Mouse (Mus musculus) cerebellum, postnatal 36 days (tissue): ENCODE data around the gene Birc2.
"Not testable (repeated sequence)": the region's sequence is repeated elsewhere in the genome, so short reads cannot be mapped to it uniquely, and the experiment has no call there.

Experiments
- DNase-seq, 2 experiments: peaks; one replicate each; pipeline ENCODE4 v3.0.0; 2021 to 2022; ENCODE audit warnings: mixed read lengths in 2 of 2

Birc2 gene

DNA sequence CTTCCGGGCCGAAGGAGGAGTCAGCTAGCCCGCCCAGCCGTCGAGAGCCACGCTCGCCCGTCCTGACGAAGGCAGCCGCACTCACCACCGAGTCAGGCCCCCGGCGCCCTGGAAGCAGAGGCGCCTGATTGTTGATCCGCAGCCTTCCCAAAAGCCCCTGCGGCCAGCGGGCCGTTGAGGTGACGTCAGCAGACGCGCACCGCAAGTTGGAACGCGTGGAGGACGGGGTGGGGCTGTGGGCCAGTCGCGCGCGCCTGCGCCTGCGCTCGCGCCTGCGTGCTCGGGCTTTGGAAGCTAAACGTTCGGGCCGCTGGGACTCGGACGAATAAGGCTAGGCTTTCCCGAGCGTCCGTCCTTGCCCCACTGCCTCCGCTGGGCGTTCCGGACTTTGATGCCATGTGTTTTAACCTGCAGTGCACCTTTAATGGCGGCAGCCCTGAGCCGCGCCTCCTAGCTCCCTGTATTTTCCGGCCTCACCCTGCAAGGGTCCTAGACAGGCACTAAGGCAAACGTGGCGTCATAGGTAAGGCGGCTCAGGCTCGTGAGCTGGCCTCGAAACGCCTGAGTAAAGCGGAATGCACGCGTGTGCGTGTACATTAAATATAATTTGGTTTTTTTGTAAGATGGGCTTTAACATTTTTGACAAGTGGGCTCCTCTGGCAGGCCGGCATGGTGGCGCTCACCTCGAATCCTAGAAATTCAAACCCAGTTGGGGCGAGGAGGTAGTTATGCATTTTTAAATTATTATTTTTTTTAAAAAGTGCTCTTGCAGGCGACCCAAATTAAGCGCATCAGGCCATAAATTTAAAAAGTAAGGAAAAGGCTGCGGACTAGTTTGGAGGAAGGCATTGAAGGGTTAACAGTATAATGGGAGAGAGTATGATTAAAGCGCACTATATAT, at the start of gene Birc2:
Gene Birc2 (minus strand): TSS at position 160 of the 901 bp plus-strand sequence.
- DNase-seq: peak; percentile 96

DNA sequence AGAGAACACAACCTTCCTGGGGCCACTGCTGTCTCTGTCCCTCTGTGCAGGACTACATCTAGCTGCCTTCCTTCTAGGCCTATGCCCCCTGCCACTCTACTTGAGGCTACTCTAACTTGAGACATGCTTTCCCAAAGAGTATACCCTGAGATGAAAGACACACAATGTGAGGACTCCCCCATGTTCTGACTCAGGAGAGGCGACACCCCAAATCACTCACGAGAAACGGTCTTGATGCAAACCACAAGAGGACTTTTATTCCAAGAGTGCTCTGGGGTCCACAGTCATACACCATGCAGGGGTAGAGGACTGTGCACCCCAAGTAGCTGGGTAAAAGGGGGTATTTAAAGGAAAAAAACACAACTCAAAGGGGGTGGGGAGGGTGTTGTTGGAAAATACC, 47.5 kb upstream of the Birc2 start:
- DNase-seq: no peak

DNA sequence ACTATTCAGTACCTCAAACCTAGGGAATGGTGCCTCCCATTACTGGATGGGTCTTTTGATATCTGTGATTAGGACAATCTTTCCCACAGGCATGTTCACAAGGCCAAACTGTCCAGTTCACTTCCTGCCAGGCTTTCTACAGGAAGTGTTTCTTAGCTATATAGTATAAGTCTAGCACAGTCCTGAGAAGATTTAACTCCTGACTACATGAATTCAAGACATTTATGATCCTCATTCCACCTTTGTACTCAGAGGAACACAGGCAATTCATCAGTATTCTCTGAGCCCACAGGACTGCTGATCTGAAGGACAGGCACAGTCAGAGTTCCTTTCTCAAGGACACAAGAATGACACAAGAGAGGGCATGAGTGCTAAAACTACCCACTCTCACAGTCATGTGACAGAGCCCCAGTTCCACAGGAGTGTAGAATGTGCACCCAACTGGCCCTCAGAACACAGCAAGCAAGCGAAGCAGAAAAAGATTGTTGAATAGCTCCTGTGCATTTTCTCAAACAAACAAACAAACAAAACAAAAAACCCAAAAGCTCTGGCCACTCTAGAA, 45.5 kb upstream of the Birc2 start:
- DNase-seq: no peak

DNA sequence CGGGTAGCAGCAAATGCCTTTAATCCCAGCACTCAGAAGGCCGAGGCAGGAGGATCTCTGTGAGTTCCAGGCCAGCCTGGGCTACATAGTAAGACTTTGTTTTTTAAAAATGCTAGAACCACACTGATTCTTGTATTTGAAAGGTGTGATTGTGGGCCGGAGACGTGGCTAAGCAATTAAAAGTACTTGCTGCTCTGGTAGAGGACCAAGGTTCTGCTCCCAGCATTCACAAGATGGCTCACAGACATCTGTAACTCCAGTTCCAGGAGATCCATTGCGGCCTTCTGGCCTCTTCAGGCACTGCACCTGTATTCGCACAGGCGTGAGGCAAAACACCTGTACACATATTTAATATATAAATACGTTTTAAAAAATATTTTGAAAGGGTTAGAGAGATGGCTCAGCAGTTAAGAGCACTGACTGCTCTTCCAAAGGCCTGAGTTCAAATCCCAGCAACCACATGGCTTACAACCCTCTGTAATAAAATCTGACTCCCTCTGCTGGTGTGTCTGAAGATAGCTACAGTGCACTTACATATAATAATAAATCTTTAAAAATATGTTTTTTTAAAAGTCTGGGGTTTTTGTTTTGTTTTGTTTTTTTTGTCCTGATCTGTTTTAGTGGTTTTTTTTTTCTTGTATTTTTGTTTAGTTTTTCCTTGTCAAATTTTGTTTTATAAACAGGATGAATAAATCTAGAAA, 36.8 kb upstream of the Birc2 start:
- DNase-seq: no peak

DNA sequence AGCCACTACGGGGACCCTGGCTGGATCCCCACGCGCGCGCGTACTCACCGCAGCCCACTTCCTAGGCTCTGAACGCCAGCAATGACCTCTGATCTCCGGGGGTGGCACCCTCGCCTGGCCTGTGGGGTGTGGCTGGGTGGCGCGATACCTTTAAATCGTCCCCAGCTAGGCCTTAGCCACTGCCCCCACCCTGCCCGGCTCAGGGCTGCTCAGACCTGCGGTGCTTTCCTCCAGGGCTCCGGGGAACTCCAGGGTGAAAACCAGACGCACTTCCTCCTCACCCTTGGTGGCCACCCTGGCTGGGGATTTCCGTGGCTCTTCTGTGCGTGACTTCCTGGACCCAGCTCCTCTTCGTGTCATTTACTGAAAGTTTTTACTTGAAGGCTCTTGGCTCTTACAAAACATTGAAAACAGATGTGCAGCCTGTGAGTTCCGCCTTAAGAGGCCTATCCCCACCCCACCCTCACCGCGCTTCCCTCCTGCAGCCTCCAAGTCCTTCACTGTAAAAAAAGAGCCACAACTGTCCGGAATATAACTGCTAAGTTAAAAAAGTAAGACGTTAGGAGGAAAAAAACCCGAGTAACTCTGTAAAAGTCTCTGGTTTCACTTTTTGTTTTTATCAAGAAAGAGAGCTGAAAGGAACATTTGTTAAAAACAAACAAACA, 36.0 kb upstream of the Birc2 start, which contains the start of gene Birc3:
Gene Birc3 (minus strand): TSS at position 412 of the 665 bp plus-strand sequence.
- peak; percentile 7 to 9 for DNase-seq

DNA sequence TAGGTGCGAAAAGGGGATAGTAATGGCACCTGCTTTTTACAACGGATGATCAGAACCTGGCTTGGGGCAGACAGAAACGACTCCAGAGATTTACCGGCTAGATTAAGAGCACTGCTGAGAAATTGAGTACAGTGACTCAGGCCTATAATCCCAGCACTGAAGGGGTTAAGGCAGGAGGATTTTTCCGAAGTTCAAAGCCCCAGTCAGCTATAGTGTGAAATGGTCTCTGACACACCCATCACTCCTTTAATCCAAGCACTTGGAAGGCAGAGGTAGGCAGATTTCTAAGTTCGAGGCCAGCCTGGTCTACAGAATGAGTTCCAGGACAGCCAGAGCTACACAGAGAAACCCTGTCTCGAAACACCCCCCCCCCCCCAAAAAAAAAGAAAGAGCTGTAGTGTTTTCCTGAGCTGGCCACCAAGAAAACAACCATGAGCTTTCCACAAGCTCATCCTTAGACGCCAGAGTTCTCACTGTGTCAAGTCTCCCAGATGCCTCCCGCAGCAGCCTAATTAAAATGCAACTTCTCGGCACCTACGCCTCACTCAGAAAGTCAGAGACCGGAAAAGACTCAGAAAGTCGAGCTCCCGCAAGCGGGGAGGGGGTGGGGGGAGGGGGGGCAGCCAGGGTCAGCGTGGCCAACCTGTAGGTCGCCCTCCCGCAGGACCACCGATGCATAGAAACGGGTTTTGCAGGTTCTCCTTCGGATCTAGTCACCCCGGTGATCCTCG, 35.3 kb upstream of the Birc2 start:
- no peak for DNase-seq

DNA sequence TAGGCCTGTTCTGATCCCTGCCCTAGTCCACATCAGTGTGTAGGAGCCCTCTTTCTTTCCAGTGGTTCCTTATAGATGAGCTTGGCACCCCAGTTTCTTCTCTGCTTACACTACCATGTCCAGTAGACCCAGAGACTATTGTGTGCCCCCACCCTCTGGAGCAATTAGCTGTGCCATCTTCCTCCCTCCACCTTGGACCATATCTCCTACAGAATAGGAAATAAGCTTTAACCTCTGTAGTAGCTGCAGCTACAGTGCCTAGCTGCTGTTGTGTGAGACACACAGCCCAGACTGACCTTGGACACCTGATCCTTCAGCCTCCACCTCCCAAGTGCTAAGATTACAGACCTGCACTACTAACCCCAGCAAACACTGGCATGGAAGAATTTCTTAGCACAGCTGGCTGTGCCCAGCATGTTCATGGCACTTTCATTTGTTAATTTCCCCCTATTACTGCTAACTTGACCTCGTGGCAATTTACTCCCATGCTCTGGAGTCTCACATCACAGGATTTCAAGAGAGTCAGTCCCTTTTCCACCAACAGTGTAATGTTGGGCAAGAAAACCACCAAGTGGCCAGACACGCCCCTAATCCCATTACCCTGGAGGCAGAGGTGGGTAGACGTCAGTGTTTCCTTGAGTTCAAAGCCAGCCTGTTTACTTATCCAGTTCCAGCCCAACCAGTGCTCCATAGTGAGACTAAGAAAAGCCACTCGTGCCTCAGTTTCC, 34.6 kb upstream of the Birc2 start:
- no peak for DNase-seq

DNA sequence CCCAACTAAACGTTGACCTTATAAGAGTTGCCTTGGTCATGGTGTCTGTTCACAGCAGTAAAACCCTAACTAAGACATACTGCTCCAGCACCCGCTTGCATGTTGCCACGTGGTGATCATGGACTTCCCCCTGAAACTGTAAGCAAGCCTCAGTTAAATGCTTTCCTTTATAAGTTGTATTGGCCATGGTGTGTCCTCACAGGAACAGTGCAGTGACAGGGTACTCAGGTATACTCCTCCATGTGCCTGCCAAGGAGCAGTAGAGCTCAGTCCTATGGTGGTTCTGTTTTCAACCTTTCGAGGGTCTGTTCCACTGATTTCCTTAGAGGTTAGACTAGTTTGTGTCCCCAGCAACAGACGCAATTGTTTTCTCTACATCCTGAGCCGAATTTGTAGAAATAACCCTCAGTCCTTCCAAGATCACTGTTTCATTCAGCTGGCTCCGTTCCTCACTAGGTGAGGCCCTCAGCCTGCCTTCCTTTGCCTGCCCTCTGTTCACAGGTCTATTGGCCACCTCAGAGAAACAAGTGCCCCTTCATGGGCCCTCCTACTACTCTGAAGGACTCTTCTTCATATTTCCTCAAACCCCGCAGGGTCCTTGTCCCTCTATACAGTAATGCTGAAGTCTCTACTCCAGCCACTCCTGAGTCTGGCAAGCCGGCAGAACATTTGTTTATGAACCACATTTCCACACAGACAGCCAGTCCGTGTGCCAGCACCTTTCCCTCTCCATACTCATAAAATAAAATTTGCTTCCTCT, 33.9 kb upstream of the Birc2 start:
- DNase-seq: no peak

DNA sequence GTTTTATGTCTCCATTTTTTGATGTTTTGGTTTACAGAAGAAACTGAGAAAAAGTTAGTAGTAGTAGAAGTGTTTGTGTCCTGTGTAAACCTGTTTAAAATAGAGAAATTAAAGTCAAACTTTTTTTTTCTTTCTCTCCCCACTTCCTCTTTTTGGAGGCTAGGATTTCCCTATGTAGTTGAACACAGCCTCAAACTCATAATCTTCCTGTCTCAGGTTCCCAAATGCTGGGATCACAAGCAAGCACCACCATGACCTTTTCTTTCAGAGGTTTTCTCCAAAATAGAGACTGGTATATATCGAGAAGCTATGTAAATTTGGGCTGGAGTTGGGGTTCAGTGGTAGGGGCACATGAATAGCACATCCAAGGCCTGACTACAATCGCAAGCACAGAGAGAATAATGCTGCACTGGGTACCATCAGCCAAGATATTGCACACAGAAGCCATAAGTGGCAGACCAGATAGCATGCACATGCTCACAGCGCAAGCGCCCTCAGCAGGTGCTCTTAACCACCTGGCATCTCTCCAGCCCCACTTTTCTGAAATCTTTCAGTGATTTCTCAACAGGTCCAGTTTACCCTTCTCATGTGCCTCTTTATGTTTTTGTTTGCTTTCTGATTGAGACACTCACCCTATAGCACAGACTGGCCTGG, 32.1 kb upstream of the Birc2 start:
- no peak for DNase-seq

DNA sequence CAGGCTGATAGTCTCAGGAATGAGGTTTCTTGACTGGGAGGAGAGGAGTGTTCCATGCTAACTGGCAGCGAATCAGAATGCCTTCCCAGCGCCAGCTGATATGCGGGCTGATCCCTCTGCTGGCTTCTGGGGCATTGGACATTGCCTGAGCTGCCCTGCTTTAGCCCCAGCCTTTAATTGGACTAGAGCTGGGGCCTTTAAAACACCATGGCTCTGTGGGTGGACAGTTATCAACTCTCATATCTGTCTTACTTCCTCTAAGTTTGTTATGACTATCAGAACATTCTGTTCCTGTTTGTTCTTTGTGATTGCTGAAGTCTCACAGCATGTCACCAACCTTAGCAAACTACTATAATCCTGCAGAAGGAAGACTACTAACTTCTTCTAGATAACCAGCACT, 31.1 kb upstream of the Birc2 start:
- DNase-seq: no peak

DNA sequence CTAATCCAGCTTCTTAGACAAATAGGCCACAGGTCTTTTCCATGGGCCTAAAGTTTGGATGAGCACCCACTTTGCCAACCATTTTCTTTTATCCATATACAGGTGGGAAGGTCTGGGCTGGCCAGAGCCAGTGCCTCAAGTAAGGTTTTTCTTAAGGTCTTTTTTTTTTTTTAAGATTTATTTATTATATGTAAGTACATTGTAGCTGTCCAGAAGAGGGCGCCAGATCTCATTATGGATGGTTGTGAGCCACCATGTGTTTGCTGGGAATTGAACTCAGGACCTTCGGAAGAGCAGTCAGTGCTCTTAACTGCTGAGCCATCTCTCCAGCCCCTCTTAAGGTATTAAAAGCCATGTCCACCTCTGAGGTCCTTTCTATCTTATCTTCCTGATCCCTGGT, 30.1 kb upstream of the Birc2 start:
- not testable (repeated sequence) for DNase-seq

DNA sequence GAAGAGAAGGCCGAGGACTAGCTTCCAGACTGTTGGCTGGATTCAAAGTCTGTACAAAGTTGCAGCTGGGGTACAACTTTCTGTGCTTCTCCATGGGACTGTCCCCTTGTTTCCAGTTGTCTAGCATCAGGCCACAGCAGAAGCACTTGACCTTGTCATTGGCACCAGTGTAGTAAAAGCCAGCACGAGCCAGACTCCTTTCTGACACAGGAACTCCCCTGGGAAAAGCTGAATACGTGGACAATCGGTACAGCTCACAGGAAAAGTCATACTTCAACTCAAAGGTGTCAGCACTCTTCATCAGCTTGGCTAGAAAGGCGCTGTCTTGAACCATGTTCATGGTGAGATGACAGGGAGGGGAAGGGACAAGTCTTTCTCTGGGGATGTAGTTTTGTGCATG, 24.1 kb upstream of the Birc2 start:
- no peak for DNase-seq

DNA sequence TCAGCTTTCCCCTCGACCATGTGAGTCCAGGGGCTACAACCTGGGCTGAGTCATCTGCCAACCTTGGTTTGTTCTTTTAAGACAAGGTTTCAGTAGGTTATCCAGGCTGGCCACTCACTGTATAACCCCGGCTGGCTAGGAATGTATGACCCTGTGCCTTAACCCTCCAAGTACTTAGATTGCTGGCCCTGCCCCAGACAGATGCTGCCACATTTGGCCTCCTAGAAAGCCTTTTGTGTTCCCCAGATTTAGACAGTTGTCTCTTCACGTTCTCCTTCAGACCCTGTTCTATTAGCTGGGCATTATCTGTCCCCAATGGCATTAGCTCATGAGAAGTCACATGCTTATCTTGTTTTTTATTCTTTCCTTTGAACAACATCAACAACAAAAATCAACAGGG, 19.0 kb upstream of the Birc2 start:
- DNase-seq: no peak

DNA sequence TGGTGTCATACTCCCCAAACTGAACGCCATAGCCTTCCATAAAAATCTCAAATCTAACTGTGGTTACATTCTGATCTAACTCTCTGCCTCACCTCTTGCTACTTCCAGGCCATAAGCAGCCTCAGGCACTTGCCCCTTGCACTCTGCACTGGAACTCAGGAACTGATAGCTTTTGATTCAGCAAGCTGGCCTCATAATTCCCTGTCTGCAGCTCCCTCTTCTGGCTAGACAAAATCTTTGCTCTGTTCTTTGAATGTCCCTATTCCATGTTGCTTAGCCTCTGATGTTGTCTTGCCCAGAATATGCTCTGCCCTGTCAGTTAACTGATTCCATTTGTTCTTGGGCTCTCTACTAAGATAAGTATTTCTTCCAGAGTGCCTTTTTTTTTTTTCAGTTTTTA, 18.5 kb upstream of the Birc2 start:
- peak; percentile 34 for DNase-seq

DNA sequence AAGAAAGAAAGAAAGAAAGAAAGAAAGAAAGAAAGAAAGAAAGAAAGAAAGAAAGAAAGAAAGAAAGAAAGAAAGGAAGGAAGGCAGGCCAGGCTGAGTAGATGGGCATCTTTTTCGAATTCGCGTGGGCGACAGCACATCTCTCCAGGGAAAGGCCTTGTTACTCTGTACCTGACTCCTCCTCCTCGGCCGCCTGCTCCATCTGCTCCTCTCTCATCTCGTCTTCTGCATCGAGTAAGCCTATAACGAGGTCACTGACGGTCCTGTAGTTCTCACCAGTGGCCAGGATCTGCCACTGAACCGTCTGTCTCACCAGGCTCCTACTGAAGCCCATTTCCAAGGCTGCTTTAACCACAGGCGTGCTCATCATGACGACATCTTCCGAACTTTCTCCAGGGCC, 17.3 kb upstream of the Birc2 start:
- peak; percentile 31 to 42 for DNase-seq

DNA sequence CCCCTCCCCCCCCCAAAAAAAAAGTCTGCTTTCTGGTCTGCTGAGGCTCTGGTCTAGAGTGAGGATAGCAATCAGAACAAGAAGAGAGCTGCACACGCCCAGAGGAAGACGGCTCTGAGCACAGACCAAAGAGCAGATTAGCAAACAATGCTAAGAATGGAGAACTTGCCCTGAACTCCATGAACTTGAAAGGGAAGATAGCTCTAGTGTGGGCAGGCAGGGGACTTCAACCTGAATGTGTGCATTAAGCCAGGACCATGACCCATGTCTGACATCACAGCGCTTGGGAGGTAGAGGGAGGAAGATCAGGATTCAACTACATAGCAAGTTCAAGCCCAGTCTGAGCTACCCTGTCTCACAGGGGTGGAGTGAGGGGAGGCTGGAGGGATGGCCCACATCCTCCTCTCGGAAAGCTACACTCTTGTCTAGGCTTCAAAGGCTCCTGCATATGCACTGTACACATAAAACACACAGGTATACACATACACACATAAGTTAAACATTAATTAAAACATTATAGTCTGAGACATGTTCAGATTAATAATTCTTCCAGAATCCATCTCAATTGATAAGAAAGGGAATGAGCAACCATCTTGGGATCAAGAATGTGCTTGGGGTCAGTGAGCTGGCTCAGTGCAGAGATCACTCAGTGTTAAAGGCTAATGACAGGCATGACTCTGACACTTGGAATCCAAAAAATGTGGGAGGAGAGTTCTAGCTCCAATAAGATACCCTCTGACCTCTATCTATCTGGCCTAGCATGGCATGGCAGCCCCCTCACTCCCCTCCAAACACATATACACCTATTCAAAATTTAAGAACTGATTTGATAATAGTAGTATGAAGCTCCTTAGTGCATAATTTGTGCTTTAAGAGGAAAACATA, 15.7 kb upstream of the Birc2 start:
- no peak for DNase-seq

DNA sequence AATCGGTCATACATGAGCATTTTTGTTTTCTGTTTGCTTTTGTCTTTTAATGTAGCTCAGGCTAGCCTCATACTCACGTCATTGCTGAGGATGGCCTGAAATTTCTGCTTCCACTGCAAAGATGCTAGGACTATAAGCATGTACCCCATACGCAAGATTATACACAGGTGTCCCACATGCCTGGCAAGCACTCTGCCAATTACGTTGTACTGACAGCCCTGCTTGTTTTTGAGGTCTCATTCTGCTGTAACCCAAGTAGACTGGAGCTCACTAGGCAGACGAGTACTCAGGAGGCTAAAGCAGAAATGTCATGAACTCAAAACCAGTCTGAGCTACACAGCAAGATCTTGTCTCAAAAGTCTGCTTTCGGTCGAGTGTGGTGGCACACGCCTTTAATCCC, 15.0 kb upstream of the Birc2 start:
- no peak for DNase-seq

DNA sequence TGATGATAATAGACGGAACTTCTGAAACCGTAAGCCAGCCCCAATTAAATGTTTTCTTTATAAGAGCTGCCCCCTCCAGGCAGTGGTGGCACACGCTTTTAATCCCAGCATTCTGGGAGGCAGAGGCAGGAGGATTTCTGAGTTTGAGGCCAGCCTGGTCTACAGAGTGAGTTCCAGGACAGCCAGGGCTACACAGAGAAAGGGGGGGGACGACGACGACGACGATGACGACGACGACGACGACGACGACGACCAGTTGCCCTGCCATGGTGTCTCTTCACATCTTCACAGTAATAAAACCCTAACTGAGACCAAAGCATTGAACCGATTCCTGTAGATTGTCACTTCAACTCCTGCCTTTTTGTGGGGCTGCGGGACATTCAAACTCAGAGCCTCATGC, 11.3 kb upstream of the Birc2 start:
- no peak for DNase-seq

DNA sequence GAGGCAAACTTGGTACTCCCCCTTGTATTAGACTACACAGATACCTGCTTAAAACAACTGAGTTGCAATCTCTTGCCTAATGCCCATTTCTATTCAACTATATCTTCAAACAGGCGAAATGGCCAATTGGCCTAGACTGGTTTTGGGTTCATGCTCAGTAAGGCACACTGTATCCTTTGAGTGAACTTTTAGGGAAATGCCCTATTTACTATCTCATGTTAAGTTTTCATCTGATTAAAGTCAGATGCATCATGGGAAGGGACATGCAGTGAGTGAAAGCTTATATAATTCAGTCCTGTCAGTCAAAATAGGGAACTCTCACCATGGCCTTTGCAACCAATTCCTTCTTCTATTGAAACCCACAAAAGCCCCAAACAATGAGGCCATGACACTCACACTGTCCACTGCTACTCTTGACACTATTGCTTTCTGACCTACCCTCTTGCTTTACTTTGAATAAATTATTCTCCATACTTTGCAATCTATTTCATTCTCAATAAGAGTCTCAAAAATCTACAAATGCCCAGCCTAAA, 9.9 kb upstream of the Birc2 start:
- no peak for DNase-seq
